Comparison of ENCODE assay signal across 18 mouse cellular contexts in genomic region chr17:46277586-46277985, GRCm38 (mm10). TPM values are rescaled to one million over a fixed set of nuclear protein-coding genes. Genes with fewer than 3 reads are reported as not detected.
A peak's percentile ranks its signal among the peaks of the same experiment; 100 is the strongest.
DNase-seq lines count a peak whose midpoint lies in the region; ATAC-seq lines count a peak whose summit lies in the region.
"Had no signal": no experiment of that assay in that cellular context is flagged by ENCODE, and none has a peak within 500 bp of the region (broad histone marks: within the 10 kb centered on the region; RNA-seq: fewer than 3 reads in every experiment).

No protein-coding gene starts in this region.

- no peak overlapping the region for H3K4me2 ChIP-seq in limb, embryonic 11.5 days (ENCODE audit: low read depth, severe bottlenecking)
- H3K4me2 ChIP-seq in embryonic facial prominence, embryonic 14.5 days (ENCODE audit: low read depth, low read length), result no peak overlapping the region
- no peak overlapping the region for H3K4me2 ChIP-seq in stomach, embryonic 16.5 days (ENCODE audit: low read depth, low read length)
- H3K4me2 ChIP-seq: hindbrain, embryonic 12.5 days; midbrain, embryonic 15.5 days; neural tube, embryonic 15.5 days had no signal

- ATAC-seq in limb, embryonic 11.5 days (ENCODE audit: insufficient number of reproducible peaks, low FRiP score, low TSS enrichment, low read depth), result no peak
- peak; percentile 41 for ATAC-seq in embryonic facial prominence, embryonic 14.5 days (ENCODE audit: low read depth)
- ATAC-seq in stomach, embryonic 16.5 days (ENCODE audit: insufficient read depth, low FRiP score), result no peak
- no peak for ATAC-seq in activated CD4-positive, CD25-positive, alpha-beta regulatory T cell, adult 4 months
- ATAC-seq: midbrain, embryonic 15.5 days had no signal

- H3K36me3 ChIP-seq in limb, embryonic 11.5 days (ENCODE audit: control insufficient read depth, insufficient read depth, low read length), result peaks cover 13% of the 10 kb centered on the region; the same call in 1 of the 2 replicates
- H3K36me3 ChIP-seq in limb, embryonic 10.5 days, result peaks cover 72% of the 10 kb centered on the region
- H3K36me3 ChIP-seq in embryonic facial prominence, embryonic 14.5 days (ENCODE audit: control insufficient read depth, insufficient read depth, low read length), result peaks cover 36% of the 10 kb centered on the region
- H3K36me3 ChIP-seq in stomach, embryonic 16.5 days (ENCODE audit: control insufficient read depth, insufficient read depth, low read length), result peaks cover 4% of the 10 kb centered on the region; the same call in 1 of the 2 replicates
- H3K36me3 ChIP-seq: midbrain, embryonic 15.5 days had no signal

- H3K27ac ChIP-seq in limb, embryonic 11.5 days (replicated peaks; ENCODE audit: low read depth, low read length), result no peak overlapping the region
- no peak overlapping the region for H3K27ac ChIP-seq in limb, embryonic 10.5 days
- H3K27ac ChIP-seq in embryonic facial prominence, embryonic 14.5 days (replicated peaks; ENCODE audit: low read depth, low read length), result peak overlapping the region; percentile 78
- peak overlapping the region; percentile 9; the same call in 1 of the 2 replicates for H3K27ac ChIP-seq in stomach, embryonic 16.5 days (ENCODE audit: low read length)
- H3K27ac ChIP-seq: hindbrain, embryonic 12.5 days; liver, embryonic 14.5 days; midbrain, embryonic 15.5 days; neural tube, embryonic 15.5 days had no signal

- H3K4me3 ChIP-seq in limb, embryonic 11.5 days (ENCODE audit: low read depth, low read length), result no peak overlapping the region
- H3K4me3 ChIP-seq in limb, embryonic 10.5 days, result no peak overlapping the region
- H3K4me3 ChIP-seq in embryonic facial prominence, embryonic 14.5 days (ENCODE audit: low read depth, low read length), result no peak overlapping the region
- H3K4me3 ChIP-seq in stomach, embryonic 16.5 days (replicated peaks; ENCODE audit: low read length), result no peak overlapping the region
- H3K4me3 ChIP-seq: hindbrain, embryonic 12.5 days; midbrain, embryonic 15.5 days; neural tube, embryonic 15.5 days had no signal

- WGBS in limb, embryonic 11.5 days, result 17% methylated on average over 4 of the region's 4 CpGs
- 23% methylated on average over 4 of the region's 4 CpGs for WGBS in limb, embryonic 10.5 days
- WGBS in embryonic facial prominence, embryonic 14.5 days, result 22% methylated on average over 4 of the region's 4 CpGs
- 60% methylated on average over 4 of the region's 4 CpGs for WGBS in stomach, embryonic 16.5 days

- intact Hi-C loops in gastrocnemius, postnatal 36 days (cut with DNase I), result no loop called here

- no peak overlapping the region for H3K9ac ChIP-seq in limb, embryonic 11.5 days (ENCODE audit: low read length)
- H3K9ac ChIP-seq in embryonic facial prominence, embryonic 14.5 days (ENCODE audit: low read depth, low read length), result no peak overlapping the region
- H3K9ac ChIP-seq in stomach, embryonic 16.5 days (ENCODE audit: low read length), result no peak overlapping the region
- H3K9ac ChIP-seq: hindbrain, embryonic 12.5 days; liver, embryonic 14.5 days; midbrain, embryonic 15.5 days; neural tube, embryonic 15.5 days had no signal

- no peaks in the 10 kb centered on the region for H3K9me3 ChIP-seq in limb, embryonic 11.5 days (ENCODE audit: control insufficient read depth, low read length)
- no peaks in the 10 kb centered on the region for H3K9me3 ChIP-seq in limb, embryonic 10.5 days (replicated peaks)
- H3K9me3 ChIP-seq in embryonic facial prominence, embryonic 14.5 days (ENCODE audit: control insufficient read depth, low read length), result no peaks in the 10 kb centered on the region
- no peaks in the 10 kb centered on the region for H3K9me3 ChIP-seq in stomach, embryonic 16.5 days (replicated peaks; ENCODE audit: control insufficient read depth, low read length)
- H3K9me3 ChIP-seq: hindbrain, embryonic 12.5 days; midbrain, embryonic 15.5 days; neural tube, embryonic 15.5 days had no signal

- H3K4me1 ChIP-seq in limb, embryonic 11.5 days (ENCODE audit: control insufficient read depth, insufficient read depth, low read length), result peaks cover 22% of the 10 kb centered on the region
- H3K4me1 ChIP-seq in limb, embryonic 10.5 days, result peaks cover 50% of the 10 kb centered on the region
- H3K4me1 ChIP-seq in embryonic facial prominence, embryonic 14.5 days (ENCODE audit: control insufficient read depth, insufficient read depth, low read length), result peaks cover 47% of the 10 kb centered on the region
- H3K4me1 ChIP-seq in stomach, embryonic 16.5 days (ENCODE audit: control insufficient read depth, insufficient read depth, low read length), result peaks cover 13% of the 10 kb centered on the region

- DNase-seq in gastrocnemius, adult 18-20 months (ENCODE audit: low spot score), result peak; percentile 54
- no peak for DNase-seq in gastrocnemius, postnatal 36 days
- DNase-seq in limb, embryonic 11.5 days (ENCODE audit: low spot score), result peak; percentile 50
- no peak for DNase-seq in limb, embryonic 10.5 days (ENCODE audit: low spot score)
- DNase-seq in embryonic facial prominence, embryonic 14.5 days (ENCODE audit: low spot score), result peak; percentile 80
- DNase-seq in spleen, postnatal 10 days (ENCODE audit: low spot score in 2 of 2), result no peak
- DNase-seq: cerebellum, postnatal 10 days; kidney, adult 11 months; kidney, postnatal 36 days; lung, postnatal 36 days; right cerebral cortex, adult 18-20 months had no signal

- no peaks in the 10 kb centered on the region for H3K27me3 ChIP-seq in limb, embryonic 11.5 days (ENCODE audit: control insufficient read depth, insufficient read depth, low read length)
- H3K27me3 ChIP-seq in limb, embryonic 10.5 days (ENCODE audit: low read depth, poor library complexity, severe bottlenecking), result no peaks in the 10 kb centered on the region
- H3K27me3 ChIP-seq in embryonic facial prominence, embryonic 14.5 days (replicated peaks; ENCODE audit: control insufficient read depth, insufficient read depth, low read length), result no peaks in the 10 kb centered on the region
- H3K27me3 ChIP-seq in stomach, embryonic 16.5 days (ENCODE audit: control insufficient read depth, insufficient read depth, low read length), result no peaks in the 10 kb centered on the region
- H3K27me3 ChIP-seq: hindbrain, embryonic 12.5 days; midbrain, embryonic 15.5 days; neural tube, embryonic 15.5 days had no signal

RNA-seq across cellular contexts. Expression of gene Tjap1, which starts 5.2 kb away (rescaled TPM):
- total RNA-seq in gastrocnemius, adult 18-20 months (2021), result 10 to 100 TPM; 32.1 to 48.1 TPM
- 10 to 100 TPM; 35.4 to 43.6 TPM for total RNA-seq in gastrocnemius, postnatal 36 days (2021)
- 53.1 and 54.3 TPM in 2 replicates for polyA plus RNA-seq in limb, embryonic 11.5 days (2014; fragmentation: Nextera tagmentation; extraction: Ambion mirVana)
- 60.3 and 61.2 TPM in 2 replicates for polyA plus RNA-seq in limb, embryonic 10.5 days (2016; fragmentation: Nextera tagmentation; extraction: Ambion mirVana)
- 54.5 and 57.3 TPM in 2 replicates for polyA plus RNA-seq in embryonic facial prominence, embryonic 14.5 days (2014; fragmentation: Nextera tagmentation; extraction: Ambion mirVana)
- polyA plus RNA-seq in stomach, embryonic 16.5 days (2015; fragmentation: Nextera tagmentation; extraction: Ambion mirVana), result 36.8 and 38.9 TPM in 2 replicates
- polyA plus RNA-seq in activated CD4-positive, CD25-positive, alpha-beta regulatory T cell, adult 4 months (2017; shearing (Covaris generic)), result 10 to 100 TPM; 22.5 to 24.1 TPM

RNA-seq across cellular contexts. Expression of gene Dlk2, which starts 19.6 kb away (rescaled TPM):
- total RNA-seq in gastrocnemius, adult 18-20 months (2021), result not detected
- under 1 TPM in 1 of 2 experiments, not detected in 1; 0.49 TPM for total RNA-seq in gastrocnemius, postnatal 36 days (2021)
- polyA plus RNA-seq in limb, embryonic 11.5 days (2014; fragmentation: Nextera tagmentation; extraction: Ambion mirVana), result 1.1 and 1.3 TPM in 2 replicates
- 0.65 and 1.3 TPM in 2 replicates for polyA plus RNA-seq in limb, embryonic 10.5 days (2016; fragmentation: Nextera tagmentation; extraction: Ambion mirVana)
- polyA plus RNA-seq in embryonic facial prominence, embryonic 14.5 days (2014; fragmentation: Nextera tagmentation; extraction: Ambion mirVana), result 7.5 and 7.6 TPM in 2 replicates
- 6.7 and 8.8 TPM in 2 replicates for polyA plus RNA-seq in stomach, embryonic 16.5 days (2015; fragmentation: Nextera tagmentation; extraction: Ambion mirVana)
- polyA plus RNA-seq in activated CD4-positive, CD25-positive, alpha-beta regulatory T cell, adult 4 months (2017; shearing (Covaris generic)), result not detected
- total RNA-seq: MEL had no signal

RNA-seq across cellular contexts. Expression of gene Lrrc73, which starts 24.3 kb away (rescaled TPM):
- under 1 TPM; 0.14 to 0.21 TPM for total RNA-seq in gastrocnemius, adult 18-20 months (2021)
- total RNA-seq in gastrocnemius, postnatal 36 days (2021), result under 1 TPM; 0.23 to 0.39 TPM
- polyA plus RNA-seq in limb, embryonic 11.5 days (2014; fragmentation: Nextera tagmentation; extraction: Ambion mirVana), result 0.69 and 0.72 TPM in 2 replicates
- polyA plus RNA-seq in limb, embryonic 10.5 days (2016; fragmentation: Nextera tagmentation; extraction: Ambion mirVana), result 0.25 and 0.44 TPM in 2 replicates
- polyA plus RNA-seq in embryonic facial prominence, embryonic 14.5 days (2014; fragmentation: Nextera tagmentation; extraction: Ambion mirVana), result 2.2 TPM in 2 replicates
- polyA plus RNA-seq in stomach, embryonic 16.5 days (2015; fragmentation: Nextera tagmentation; extraction: Ambion mirVana), result 0.45 and 0.48 TPM in 2 replicates
- polyA plus RNA-seq in activated CD4-positive, CD25-positive, alpha-beta regulatory T cell, adult 4 months (2017; shearing (Covaris generic)), result under 1 TPM in 1 of 2 experiments, not detected in 1; 0.42 TPM

RNA-seq across cellular contexts. Expression of gene Yipf3, which starts 29.7 kb away (rescaled TPM):
- total RNA-seq in gastrocnemius, adult 18-20 months (2021), result 10 to 100 TPM; 46.7 to 60.1 TPM
- 10 to 100 TPM; 48.7 to 58.4 TPM for total RNA-seq in gastrocnemius, postnatal 36 days (2021)
- polyA plus RNA-seq in limb, embryonic 11.5 days (2014; fragmentation: Nextera tagmentation; extraction: Ambion mirVana), result 64.0 and 76.9 TPM in 2 replicates
- polyA plus RNA-seq in limb, embryonic 10.5 days (2016; fragmentation: Nextera tagmentation; extraction: Ambion mirVana), result 73.0 and 81.9 TPM in 2 replicates
- polyA plus RNA-seq in embryonic facial prominence, embryonic 14.5 days (2014; fragmentation: Nextera tagmentation; extraction: Ambion mirVana), result 135 and 137 TPM in 2 replicates
- polyA plus RNA-seq in stomach, embryonic 16.5 days (2015; fragmentation: Nextera tagmentation; extraction: Ambion mirVana), result 111 and 120 TPM in 2 replicates
- 10 to 100 TPM; 56.0 to 56.2 TPM for polyA plus RNA-seq in activated CD4-positive, CD25-positive, alpha-beta regulatory T cell, adult 4 months (2017; shearing (Covaris generic))

RNA-seq across cellular contexts. Expression of gene Polr1c, which starts 29.7 kb away (rescaled TPM):
- total RNA-seq in gastrocnemius, adult 18-20 months (2021), result 10 to 100 TPM; 15.0 to 15.1 TPM
- 10 to 100 TPM; 11.8 to 13.5 TPM for total RNA-seq in gastrocnemius, postnatal 36 days (2021)
- polyA plus RNA-seq in limb, embryonic 11.5 days (2014; fragmentation: Nextera tagmentation; extraction: Ambion mirVana), result 123 and 124 TPM in 2 replicates
- 132 and 144 TPM in 2 replicates for polyA plus RNA-seq in limb, embryonic 10.5 days (2016; fragmentation: Nextera tagmentation; extraction: Ambion mirVana)
- polyA plus RNA-seq in embryonic facial prominence, embryonic 14.5 days (2014; fragmentation: Nextera tagmentation; extraction: Ambion mirVana), result 78.1 and 80.2 TPM in 2 replicates
- 67.9 and 72.6 TPM in 2 replicates for polyA plus RNA-seq in stomach, embryonic 16.5 days (2015; fragmentation: Nextera tagmentation; extraction: Ambion mirVana)
- polyA plus RNA-seq in activated CD4-positive, CD25-positive, alpha-beta regulatory T cell, adult 4 months (2017; shearing (Covaris generic)), result 100 to 1,000 TPM in 1 of 2 experiments, 10 to 100 TPM in 1; 86.1 to 118 TPM

Comparison
In these comparisons a context has a peak if more than half of its experiments do, and no peak if none do; other contexts are left out.
1. DNase-seq: peak in gastrocnemius, adult 18-20 months (single experiment), limb, embryonic 11.5 days (single experiment) and embryonic facial prominence, embryonic 14.5 days (single experiment); none in gastrocnemius, postnatal 36 days (0 of 2), limb, embryonic 10.5 days (single experiment) and spleen, postnatal 10 days (0 of 2).
2. H3K27ac ChIP-seq: peak in embryonic facial prominence, embryonic 14.5 days (single experiment) and stomach, embryonic 16.5 days (single experiment); none in limb, embryonic 11.5 days (single experiment) and limb, embryonic 10.5 days (single experiment).